Mouse (Mus musculus) liver, adult (tissue): ENCODE data around the gene Arap2.

ENCODE experiments used
- GATA4 ChIP-seq: IDR thresholded peaks from 2 replicates; pipeline ENCODE4 v1.6.1; 2014; ENCODE audit warnings: mild to moderate bottlenecking, low read length; ENCODE audit not compliant: insufficient replicate concordance

The Arap2 gene

GRCm38 (mm10) chr5:62582643-62583042 lies 183.3 kb downstream of the Arap2 start:
- TF ChIP-seq GATA4: no peak

- TF ChIP-seq GATA4: no peak
These were observed 184.3 kb downstream of the Arap2 start for GRCm38 (mm10) chr5:62581699-62582098.

GRCm38 (mm10) chr5:62574336-62574844 lies 191.6 kb downstream of the Arap2 start:
- no peak for TF ChIP-seq GATA4
